Mouse (Mus musculus): ENCODE data around the gene Rab11fip3. TPM values are rescaled to one million over a fixed set of nuclear protein-coding genes. Genes with fewer than 3 reads are reported as not detected.

Rab11fip3 gene
- polyA plus RNA-seq, 1 experiment from 2014 or later, result 18.3 TPM

DNA sequence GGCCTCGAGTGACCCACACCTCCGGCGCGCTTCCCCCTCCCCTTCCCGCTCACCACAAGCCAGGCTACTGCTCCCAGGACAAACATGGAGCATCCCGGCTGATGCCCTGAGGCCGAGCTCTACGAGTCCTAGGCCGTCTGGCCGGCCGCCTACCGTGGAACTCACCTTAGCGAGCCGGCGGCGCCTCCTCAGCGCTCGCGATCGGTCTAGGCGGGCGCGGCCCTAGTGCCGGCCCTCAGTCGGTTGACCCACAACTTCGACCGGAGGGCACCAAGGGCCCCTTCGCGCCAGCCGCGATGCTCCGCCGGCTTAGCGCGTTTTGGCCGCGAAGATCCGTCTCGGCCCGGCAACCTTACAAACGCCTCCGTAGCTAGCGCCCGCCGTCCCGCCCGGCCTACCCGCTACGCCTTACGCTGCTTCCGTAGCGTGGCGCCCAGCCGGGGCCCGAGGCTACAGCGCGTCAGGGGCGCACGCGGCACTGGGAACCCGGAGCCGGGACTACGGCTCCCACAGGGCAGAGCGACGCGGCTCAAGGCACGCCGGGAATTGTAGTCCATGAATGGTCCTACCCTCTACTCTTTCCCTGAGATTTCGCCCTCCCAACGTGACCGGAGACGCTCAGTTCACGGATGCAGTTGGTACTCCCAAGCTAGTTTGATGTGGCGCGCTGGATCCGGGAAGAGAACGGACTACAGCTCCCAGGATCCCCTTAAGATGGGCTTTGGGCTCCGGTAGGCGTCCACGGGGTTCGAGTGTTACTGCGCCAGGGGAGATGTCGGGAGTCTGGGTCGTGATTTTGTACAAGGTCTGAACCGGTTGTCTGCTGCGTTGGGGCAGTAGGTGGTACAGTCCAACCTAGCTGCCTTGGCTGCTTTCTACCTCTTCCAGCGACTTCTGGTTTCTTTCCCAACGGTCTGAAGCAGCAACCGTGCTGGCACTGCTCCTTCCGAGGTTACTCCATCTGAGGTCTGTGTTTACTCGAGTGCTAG, 83.8 kb downstream of the Rab11fip3 start, which contains the start of gene Capn15:
Capn15 (minus strand) TSS at position 491 of the 989 bp plus-strand sequence.
- H3K27me3 ChIP-seq, result no peaks in the 10 kb centered on the region
- H3K9me3 ChIP-seq (replicated peaks), result no peaks in the 10 kb centered on the region
- H3K27ac ChIP-seq (replicated peaks), result peak within 1 kb of the TSS; percentile 89
- WGBS, result under 1% methylated on average over 91 of the region's 91 CpGs
- peaks cover 34% of the 10 kb centered on the region for H3K4me1 ChIP-seq
- H3K9ac ChIP-seq, result peak within 1 kb of the TSS; percentile 83
- H3K36me3 ChIP-seq, result peaks cover 20% of the 10 kb centered on the region
- peak; percentile 99 for ATAC-seq (ENCODE audit: insufficient number of reproducible peaks, low FRiP score, low TSS enrichment, low read depth)
- peak within 1 kb of the TSS; percentile 94 for H3K4me3 ChIP-seq (replicated peaks)
- peak within 1 kb of the TSS; percentile 75 for H3K4me2 ChIP-seq (replicated peaks)

DNA sequence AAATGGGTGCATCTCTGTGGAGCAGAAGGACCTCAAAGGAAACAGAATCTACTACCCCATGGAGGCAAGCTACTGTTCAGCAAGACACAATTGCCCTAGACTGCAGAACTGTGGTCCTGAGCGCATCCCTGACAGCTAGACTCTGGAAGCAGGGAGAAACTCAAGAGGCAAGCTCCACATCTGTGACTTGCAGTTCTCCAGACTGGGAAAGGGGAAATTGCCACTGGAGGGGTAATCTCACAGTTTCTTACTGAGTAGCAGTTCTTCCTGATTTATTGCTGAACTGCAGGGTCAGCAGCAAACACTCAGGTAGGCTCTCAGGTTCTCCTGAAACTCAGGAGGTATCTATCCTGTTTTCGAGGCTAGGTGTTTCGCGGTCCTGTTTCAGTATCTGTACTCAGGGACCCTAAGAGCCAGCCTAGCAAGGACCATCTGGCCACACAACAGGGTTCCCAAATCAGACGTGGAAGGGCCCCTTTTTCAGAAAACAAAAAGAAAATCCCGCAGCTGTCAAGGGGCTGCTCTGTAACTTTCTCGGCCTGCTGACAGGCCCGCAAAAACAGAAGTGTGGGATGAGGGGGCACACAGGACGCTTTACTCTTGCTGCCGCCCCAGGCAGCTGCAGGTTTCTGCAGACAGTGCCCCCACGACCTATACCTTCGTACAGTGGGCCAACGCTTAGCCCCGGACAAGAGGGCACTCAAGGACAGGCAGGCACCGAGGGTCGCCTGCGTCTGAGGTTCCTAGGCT, 84.6 kb downstream of the Rab11fip3 start:
- Histone ChIP-seq H3K4me1 (peaks cover 42% of the 10 kb centered on the region), H3K4me3 (replicated peaks) (peak overlapping the region; percentile 94), H3K27me3 (no peaks in the 10 kb centered on the region), H3K36me3 (peaks cover 11% of the 10 kb centered on the region), H3K9ac (peak overlapping the region; percentile 83), H3K4me2 (replicated peaks) (peak overlapping the region; percentile 75), H3K9me3 (replicated peaks) (no peaks in the 10 kb centered on the region), H3K27ac (replicated peaks) (peak overlapping the region; percentile 89)
- ATAC-seq (ENCODE audit: insufficient number of reproducible peaks, low FRiP score, low TSS enrichment, low read depth), result no peak; the same call in 1 of the 2 replicates
- WGBS, result 9% methylated on average over 17 of the region's 17 CpGs

DNA sequence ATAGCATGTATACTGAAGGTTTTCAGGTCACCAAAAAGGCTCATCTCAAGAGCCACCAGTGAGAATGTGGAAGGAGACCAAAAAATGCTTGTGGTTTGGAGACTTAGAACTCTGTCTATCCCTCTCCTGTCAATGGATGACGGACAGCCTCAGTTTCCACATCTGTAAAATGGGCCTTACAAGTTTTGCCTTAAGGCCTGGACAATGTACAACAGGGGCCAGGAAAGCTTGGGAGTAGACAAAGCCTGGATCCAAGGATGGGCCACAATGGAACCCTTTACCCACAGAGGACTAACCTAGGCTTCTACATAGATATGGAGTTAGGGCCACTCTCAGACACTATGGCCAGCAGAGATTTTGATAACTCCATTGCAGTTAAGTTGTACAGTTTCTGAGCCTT, 85.3 kb downstream of the Rab11fip3 start:
- Histone ChIP-seq H3K4me3 (replicated peaks) (peak overlapping the region; percentile 94), H3K9ac (no peak overlapping the region), H3K9me3 (replicated peaks) (no peaks in the 10 kb centered on the region), H3K27me3 (no peaks in the 10 kb centered on the region), H3K36me3 (0 out of 2 replicates have a peak, but pooled peaks cover 6% of the 10 kb centered on the region), H3K4me2 (replicated peaks) (peak overlapping the region; percentile 75), H3K27ac (replicated peaks) (peak overlapping the region; percentile 89; the same call in 1 of the 2 replicates), H3K4me1 (peaks cover 45% of the 10 kb centered on the region)
- WGBS, result 100% methylated on average over 1 of the region's 1 CpGs
- no peak for ATAC-seq (ENCODE audit: insufficient number of reproducible peaks, low FRiP score, low TSS enrichment, low read depth)

DNA sequence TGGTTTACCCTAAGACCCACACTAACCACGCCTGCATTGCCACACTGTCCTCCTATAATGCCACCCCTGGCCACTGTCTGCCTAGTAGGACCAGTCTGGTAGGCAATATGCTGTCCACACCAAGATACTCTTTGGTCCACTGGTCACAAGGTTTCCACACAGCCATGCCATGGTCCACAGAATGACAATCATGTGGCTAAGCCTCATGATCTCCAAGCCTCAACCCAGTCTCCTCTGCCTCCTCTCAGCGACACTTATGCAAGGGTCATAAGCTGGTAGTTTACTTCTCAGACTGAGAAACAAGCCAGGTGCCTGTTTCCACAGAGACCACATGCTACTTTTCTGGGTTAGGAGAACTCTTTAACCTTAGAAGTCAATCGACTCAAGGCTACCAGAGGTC, 86.4 kb downstream of the Rab11fip3 start:
- Histone ChIP-seq H3K4me2 (replicated peaks) (no peak overlapping the region), H3K27ac (replicated peaks) (no peak overlapping the region), H3K9me3 (replicated peaks) (no peaks in the 10 kb centered on the region), H3K4me1 (peaks cover 48% of the 10 kb centered on the region), H3K27me3 (no peaks in the 10 kb centered on the region), H3K9ac (no peak overlapping the region), H3K4me3 (replicated peaks) (no peak overlapping the region), H3K36me3 (0 out of 2 replicates have a peak, but pooled peaks cover 4% of the 10 kb centered on the region)
- 86% methylated on average over 3 of the region's 3 CpGs for WGBS
- no peak for ATAC-seq (ENCODE audit: insufficient number of reproducible peaks, low FRiP score, low TSS enrichment, low read depth)

DNA sequence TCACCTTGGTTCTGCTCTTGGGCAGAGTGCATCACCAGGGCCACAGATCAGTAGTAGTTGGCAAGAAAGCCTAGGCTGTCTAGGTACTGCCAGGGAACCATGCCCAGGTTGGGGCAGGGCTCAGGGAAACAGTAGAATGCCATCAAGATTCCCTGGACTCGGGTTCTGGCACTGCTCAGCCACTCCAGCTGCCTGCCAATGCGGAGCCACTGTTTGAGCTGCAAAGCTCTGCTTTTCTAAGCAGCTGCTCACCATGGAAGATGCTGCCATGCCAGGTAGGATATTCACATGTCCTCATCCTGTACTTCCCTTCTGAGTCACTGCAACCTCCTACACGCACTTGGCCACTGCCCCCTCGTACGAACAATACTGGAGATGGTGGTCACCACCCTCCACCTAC, 88.5 kb downstream of the Rab11fip3 start:
- Histone ChIP-seq H3K4me1 (peaks cover 47% of the 10 kb centered on the region), H3K36me3 (0 out of 2 replicates have a peak, but pooled peaks cover 4% of the 10 kb centered on the region), H3K9ac (no peak overlapping the region), H3K4me2 (replicated peaks) (no peak overlapping the region), H3K9me3 (replicated peaks) (no peaks in the 10 kb centered on the region), H3K4me3 (replicated peaks) (no peak overlapping the region), H3K27ac (replicated peaks) (no peak overlapping the region), H3K27me3 (no peaks in the 10 kb centered on the region)
- 83% methylated on average over 5 of the region's 5 CpGs for WGBS
- no peak for ATAC-seq (ENCODE audit: insufficient number of reproducible peaks, low FRiP score, low TSS enrichment, low read depth)

DNA sequence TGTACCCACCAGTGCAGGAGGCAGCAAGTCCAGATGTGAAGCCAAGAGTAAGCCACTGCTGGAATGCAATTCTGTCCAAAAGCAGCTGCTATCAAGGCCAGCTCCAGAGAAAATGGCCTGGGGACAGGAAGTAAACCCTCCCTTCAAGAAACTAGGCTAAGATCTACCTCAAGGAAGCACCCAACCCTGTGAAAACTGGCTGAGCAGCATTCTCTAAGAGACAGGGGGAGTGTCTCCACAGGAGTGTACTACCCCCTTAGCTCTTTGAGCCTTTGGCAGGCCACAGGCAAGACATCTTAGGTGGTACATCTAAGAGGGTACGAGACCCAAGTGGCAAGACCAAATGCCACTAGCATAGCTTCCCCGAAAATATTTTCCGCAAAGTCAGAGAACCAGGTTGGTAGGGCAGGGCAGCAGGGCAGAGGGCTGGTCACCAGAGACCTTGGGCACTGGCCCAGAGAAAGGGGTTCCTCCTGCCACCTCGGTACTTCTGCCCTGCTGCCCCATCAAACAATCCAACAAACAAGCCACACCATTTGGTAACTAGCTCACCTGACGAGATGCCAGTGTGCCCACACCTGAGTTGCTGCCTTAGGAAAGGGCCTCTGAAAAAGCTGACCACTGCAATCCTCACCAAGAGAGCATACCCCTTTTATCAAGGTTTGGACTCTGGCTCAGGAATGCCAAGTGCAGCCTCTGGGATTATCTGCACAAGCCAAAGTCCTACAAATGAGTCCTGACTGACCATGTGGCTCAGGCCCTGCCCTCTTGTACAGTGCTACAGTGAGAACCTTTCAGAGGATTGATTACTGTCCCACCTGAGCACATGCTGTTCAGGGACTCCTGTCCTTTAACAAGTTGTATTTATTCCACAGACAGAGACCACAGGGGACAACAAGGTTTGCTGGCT, 89.3 kb downstream of the Rab11fip3 start:
- no peak for ATAC-seq (ENCODE audit: insufficient number of reproducible peaks, low FRiP score, low TSS enrichment, low read depth)
- Histone ChIP-seq H3K9ac (no peak overlapping the region), H3K4me3 (replicated peaks) (no peak overlapping the region), H3K4me2 (replicated peaks) (no peak overlapping the region), H3K4me1 (peaks cover 47% of the 10 kb centered on the region), H3K9me3 (replicated peaks) (no peaks in the 10 kb centered on the region), H3K27me3 (no peaks in the 10 kb centered on the region), H3K27ac (replicated peaks) (0 out of 2 replicates have a peak overlapping the region, but pooled peaks have one; percentile 2), H3K36me3 (0 out of 2 replicates have a peak, but pooled peaks cover 4% of the 10 kb centered on the region)
- 70% methylated on average over 5 of the region's 5 CpGs for WGBS

DNA sequence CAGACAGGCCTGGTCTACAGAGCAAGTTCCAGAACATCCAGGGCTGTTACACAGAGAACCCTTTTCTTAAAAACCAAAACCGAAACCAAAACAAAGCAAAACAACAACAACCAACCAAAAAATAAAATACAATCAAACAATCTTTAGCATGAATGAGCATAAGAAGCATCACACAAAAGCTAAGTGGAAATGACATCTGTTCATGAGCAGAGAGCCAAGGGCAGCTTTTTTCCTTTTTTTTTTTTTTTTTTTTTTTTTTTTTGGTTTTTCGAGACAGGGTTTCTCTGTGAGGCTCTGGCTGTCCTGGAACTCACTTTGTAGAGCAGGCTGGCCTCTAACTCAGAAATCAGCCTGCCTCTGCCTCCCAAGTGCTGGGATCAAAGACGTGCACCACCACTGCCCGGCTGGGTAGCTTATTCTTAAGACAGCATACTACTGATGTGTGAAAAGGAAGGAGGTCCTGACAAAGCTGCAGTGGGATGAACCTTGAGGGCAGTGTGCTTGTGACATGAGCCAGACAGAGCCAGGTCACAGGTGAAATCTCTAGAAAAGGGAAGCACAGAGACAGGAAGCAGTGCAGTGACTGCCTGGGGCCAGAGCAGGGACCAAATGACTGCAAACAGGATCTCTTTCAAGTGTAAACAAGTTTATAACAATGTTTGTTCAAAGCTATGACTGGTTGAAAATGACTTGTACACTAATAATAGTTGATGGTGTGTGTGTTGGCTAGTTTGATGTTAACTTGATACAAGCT, 98.2 kb downstream of the Rab11fip3 start:
- H3K4me3 ChIP-seq (replicated peaks), result no peak overlapping the region
- 78% methylated on average over 4 of the region's 4 CpGs for WGBS
- H3K27ac ChIP-seq (replicated peaks), result no peak overlapping the region
- no peak for ATAC-seq (ENCODE audit: insufficient number of reproducible peaks, low FRiP score, low TSS enrichment, low read depth)
- H3K36me3 ChIP-seq, result 0 out of 2 replicates have a peak, but pooled peaks cover 5% of the 10 kb centered on the region
- no peak overlapping the region for H3K4me2 ChIP-seq (replicated peaks)
- no peaks in the 10 kb centered on the region for H3K27me3 ChIP-seq
- 0 out of 2 replicates have a peak, but pooled peaks cover 14% of the 10 kb centered on the region for H3K4me1 ChIP-seq
- no peak overlapping the region for H3K9ac ChIP-seq
- no peaks in the 10 kb centered on the region for H3K9me3 ChIP-seq (replicated peaks)

DNA sequence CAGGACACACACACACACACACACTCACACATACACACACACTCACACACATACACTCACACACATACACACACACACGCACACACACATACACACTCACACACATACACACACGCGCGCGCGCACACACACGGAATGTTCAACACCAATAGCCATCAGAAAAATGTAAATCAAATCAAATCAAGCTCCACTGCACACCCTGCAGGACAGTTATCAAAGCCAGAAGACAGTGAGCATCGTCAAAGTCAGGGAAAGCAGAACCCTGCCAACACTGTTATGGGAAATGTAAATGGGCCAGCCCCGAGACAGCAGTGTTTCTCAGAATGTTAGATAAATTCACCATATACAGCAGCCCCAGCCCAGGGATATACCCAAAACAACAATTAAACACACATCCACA, 98.9 kb downstream of the Rab11fip3 start:
- H3K9me3 ChIP-seq (replicated peaks), result no peaks in the 10 kb centered on the region
- H3K27me3 ChIP-seq, result no peaks in the 10 kb centered on the region
- no peak overlapping the region for H3K9ac ChIP-seq
- H3K27ac ChIP-seq (replicated peaks), result no peak overlapping the region
- H3K4me2 ChIP-seq (replicated peaks), result no peak overlapping the region
- WGBS, result 87% methylated on average over 9 of the region's 9 CpGs
- H3K4me3 ChIP-seq (replicated peaks), result no peak overlapping the region
- 0 out of 2 replicates have a peak, but pooled peaks cover 5% of the 10 kb centered on the region for H3K36me3 ChIP-seq
- H3K4me1 ChIP-seq, result 0 out of 2 replicates have a peak, but pooled peaks cover 14% of the 10 kb centered on the region
- no peak for ATAC-seq (ENCODE audit: insufficient number of reproducible peaks, low FRiP score, low TSS enrichment, low read depth)

DNA sequence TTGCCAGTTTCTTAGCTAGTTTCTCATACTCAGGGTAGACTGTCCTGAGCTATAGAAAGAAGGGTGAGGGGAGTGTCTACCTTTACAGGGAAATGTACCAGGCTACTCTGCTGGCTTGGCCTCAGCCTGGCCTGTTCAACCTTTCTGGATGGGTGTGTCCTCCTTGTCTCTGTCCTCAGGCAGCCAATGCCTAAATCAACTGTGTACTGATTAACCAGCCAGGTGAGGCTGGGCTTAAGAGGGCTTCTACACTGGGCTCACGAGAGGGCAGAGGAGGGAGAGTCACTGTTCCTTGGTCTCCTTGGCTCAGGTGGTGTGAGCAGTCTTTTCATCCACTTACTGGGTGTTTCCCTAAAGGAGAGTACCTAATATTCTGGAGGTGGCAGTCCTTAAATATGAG, 101.2 kb downstream of the Rab11fip3 start:
- H3K27me3 ChIP-seq, result no peaks in the 10 kb centered on the region
- H3K9ac ChIP-seq, result no peak overlapping the region
- H3K36me3 ChIP-seq, result peaks cover 21% of the 10 kb centered on the region
- no peak overlapping the region for H3K4me2 ChIP-seq (replicated peaks)
- 0 out of 2 replicates have a peak, but pooled peaks cover 7% of the 10 kb centered on the region for H3K4me1 ChIP-seq
- WGBS, result 50% methylated on average over 1 of the region's 1 CpGs
- no peak overlapping the region for H3K4me3 ChIP-seq (replicated peaks)
- H3K27ac ChIP-seq (replicated peaks), result no peak overlapping the region
- no peak for ATAC-seq (ENCODE audit: insufficient number of reproducible peaks, low FRiP score, low TSS enrichment, low read depth)
- no peaks in the 10 kb centered on the region for H3K9me3 ChIP-seq (replicated peaks)

DNA sequence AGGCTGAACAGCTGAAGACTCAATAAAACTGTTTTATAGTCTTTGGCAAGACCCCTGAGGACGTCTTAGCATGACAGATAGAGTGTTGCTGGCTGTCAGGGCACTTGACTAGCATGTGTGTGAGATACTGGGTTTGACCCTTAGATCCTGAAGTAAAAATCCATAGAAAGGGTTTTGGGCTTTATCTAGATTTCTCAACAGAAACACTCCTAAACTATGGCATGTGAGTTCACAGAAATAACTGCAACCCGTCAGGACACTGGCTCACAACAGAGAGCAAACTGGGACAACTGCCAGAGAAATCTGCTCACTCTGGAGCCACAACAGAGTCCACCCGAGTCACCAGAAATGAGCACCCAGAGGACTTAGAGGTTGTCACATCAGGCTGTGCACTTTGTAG, 101.7 kb downstream of the Rab11fip3 start:
- WGBS, result 57% methylated on average over 3 of the region's 3 CpGs
- no peaks in the 10 kb centered on the region for H3K9me3 ChIP-seq (replicated peaks)
- no peak overlapping the region for H3K4me3 ChIP-seq (replicated peaks)
- no peak overlapping the region for H3K9ac ChIP-seq
- no peak overlapping the region for H3K4me2 ChIP-seq (replicated peaks)
- no peak for ATAC-seq (ENCODE audit: insufficient number of reproducible peaks, low FRiP score, low TSS enrichment, low read depth)
- no peaks in the 10 kb centered on the region for H3K27me3 ChIP-seq
- 0 out of 2 replicates have a peak, but pooled peaks cover 3% of the 10 kb centered on the region for H3K4me1 ChIP-seq
- H3K27ac ChIP-seq (replicated peaks), result no peak overlapping the region
- H3K36me3 ChIP-seq, result peaks cover 25% of the 10 kb centered on the region
